Mouse (Mus musculus): ENCODE results near the gene Casr.

DNA sequence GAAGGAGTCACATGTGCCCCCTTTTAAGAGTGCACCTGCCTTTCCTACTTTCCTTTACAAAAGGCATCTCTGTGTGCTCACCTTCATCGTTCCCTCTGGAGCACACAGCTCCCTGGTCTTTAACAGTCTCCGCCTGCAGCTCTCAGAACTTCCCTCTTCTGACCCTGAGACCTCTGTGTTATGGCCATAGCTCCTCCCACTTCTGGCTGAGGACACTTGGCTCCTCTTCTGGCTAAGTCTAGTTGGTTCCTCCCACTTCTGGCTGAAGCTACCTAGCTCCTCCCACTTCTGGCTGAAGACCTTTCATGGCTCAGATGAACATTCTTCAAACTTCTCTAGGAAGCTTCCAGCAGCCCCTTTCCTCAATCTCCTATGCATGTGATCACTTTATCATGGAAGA is 59.7 kb downstream of the Casr start:
- TF ChIP-seq CTCF (IDR thresholded peaks at IDR 0.05; ENCODE audit: control insufficient read depth, insufficient read depth, insufficient read length) (no peak), USF1 (IDR thresholded peaks at IDR 0.05; ENCODE audit: low read depth) (no peak), MYOD1 (IDR thresholded peaks at IDR 0.05; ENCODE audit: control insufficient read depth, insufficient read length, low read depth) (no peak), MAX (IDR thresholded peaks at IDR 0.05) (no peak)
